Mouse (Mus musculus): ENCODE results near the gene Hs3st3b1. TPM values are rescaled to one million over a fixed set of nuclear protein-coding genes. Genes with fewer than 3 reads are reported as not detected.

Hs3st3b1 gene
- polyA plus RNA-seq, 1 experiment from 2014 or later: 4.8 TPM

GRCm38 (mm10) chr11:63918321-63919105 is 3.6 kb downstream of the Hs3st3b1 start:
- H3K9ac ChIP-seq (ENCODE audit: low read depth, low read length): peak overlapping the region; percentile 68; the same call in 1 of the 2 replicates
- no peak overlapping the region for H3K27ac ChIP-seq (ENCODE audit: low read depth, low read length)
- H3K27me3 ChIP-seq (replicated peaks; ENCODE audit: control insufficient read depth, insufficient read depth, low read length): peaks cover 19% of the 10 kb centered on the region
- H3K4me2 ChIP-seq (ENCODE audit: low read length): peak overlapping the region; percentile 89
- peaks cover 26% of the 10 kb centered on the region for H3K4me1 ChIP-seq (ENCODE audit: control insufficient read depth, insufficient read depth, low read depth, low read length)
- ATAC-seq: no peak
- 25% methylated on average over 17 of the region's 17 CpGs for WGBS
- H3K9me3 ChIP-seq (ENCODE audit: control insufficient read depth, low read length): no peaks in the 10 kb centered on the region
- H3K4me3 ChIP-seq (ENCODE audit: low read length): peak overlapping the region; percentile 56
- no peaks in the 10 kb centered on the region for H3K36me3 ChIP-seq (ENCODE audit: control insufficient read depth, insufficient read depth, low read length)

GRCm38 (mm10) chr11:63917561-63917960 is 4.5 kb downstream of the Hs3st3b1 start:
- Histone ChIP-seq H3K36me3 (ENCODE audit: control insufficient read depth, insufficient read depth, low read length) (no peaks in the 10 kb centered on the region), H3K4me3 (ENCODE audit: low read length) (no peak overlapping the region), H3K4me2 (ENCODE audit: low read length) (peak overlapping the region; percentile 24), H3K9ac (ENCODE audit: low read depth, low read length) (no peak overlapping the region), H3K27me3 (replicated peaks; ENCODE audit: control insufficient read depth, insufficient read depth, low read length) (peaks cover 17% of the 10 kb centered on the region), H3K27ac (ENCODE audit: low read depth, low read length) (no peak overlapping the region), H3K4me1 (ENCODE audit: control insufficient read depth, insufficient read depth, low read depth, low read length) (peaks cover 21% of the 10 kb centered on the region), H3K9me3 (ENCODE audit: control insufficient read depth, low read length) (no peaks in the 10 kb centered on the region)
- 27% methylated on average over 6 of the region's 6 CpGs for WGBS
- no peak for ATAC-seq

GRCm38 (mm10) chr11:63914388-63914787 is 7.7 kb downstream of the Hs3st3b1 start:
- Histone ChIP-seq H3K36me3 (ENCODE audit: control insufficient read depth, insufficient read depth, low read length) (no peaks in the 10 kb centered on the region), H3K9ac (ENCODE audit: low read depth, low read length) (peak overlapping the region; percentile 24), H3K27me3 (replicated peaks; ENCODE audit: control insufficient read depth, insufficient read depth, low read length) (peaks cover 9% of the 10 kb centered on the region), H3K9me3 (ENCODE audit: control insufficient read depth, low read length) (no peaks in the 10 kb centered on the region), H3K4me3 (ENCODE audit: low read length) (peak overlapping the region; percentile 40), H3K4me1 (ENCODE audit: control insufficient read depth, insufficient read depth, low read depth, low read length) (peaks cover 8% of the 10 kb centered on the region), H3K27ac (ENCODE audit: low read depth, low read length) (no peak overlapping the region), H3K4me2 (ENCODE audit: low read length) (peak overlapping the region; percentile 69)
- WGBS: 1% methylated on average over 20 of the region's 20 CpGs
- ATAC-seq: peak; percentile 92

- Histone ChIP-seq H3K9ac (ENCODE audit: low read depth, low read length) (peak overlapping the region; percentile 19; the same call in 1 of the 2 replicates), H3K27ac (ENCODE audit: low read depth, low read length) (no peak overlapping the region), H3K4me1 (ENCODE audit: control insufficient read depth, insufficient read depth, low read depth, low read length) (peaks cover 5% of the 10 kb centered on the region; the same call in 1 of the 2 replicates), H3K9me3 (ENCODE audit: control insufficient read depth, low read length) (no peaks in the 10 kb centered on the region), H3K4me2 (ENCODE audit: low read length) (peak overlapping the region; percentile 69), H3K27me3 (replicated peaks; ENCODE audit: control insufficient read depth, insufficient read depth, low read length) (peaks cover 9% of the 10 kb centered on the region), H3K4me3 (ENCODE audit: low read length) (peak overlapping the region; percentile 40), H3K36me3 (ENCODE audit: control insufficient read depth, insufficient read depth, low read length) (no peaks in the 10 kb centered on the region)
- ATAC-seq: peak; percentile 66
- 12% methylated on average over 4 of the region's 4 CpGs for WGBS
Observed at GRCm38 (mm10) chr11:63913936-63914335, 8.2 kb downstream of the Hs3st3b1 start.

GRCm38 (mm10) chr11:63911001-63911400 is 11.1 kb downstream of the Hs3st3b1 start:
- 64% methylated on average over 5 of the region's 5 CpGs for WGBS
- Histone ChIP-seq H3K9me3 (ENCODE audit: control insufficient read depth, low read length) (no peaks in the 10 kb centered on the region), H3K4me1 (ENCODE audit: control insufficient read depth, insufficient read depth, low read depth, low read length) (peaks cover 5% of the 10 kb centered on the region; the same call in 1 of the 2 replicates), H3K9ac (ENCODE audit: low read depth, low read length) (no peak overlapping the region), H3K4me2 (ENCODE audit: low read length) (no peak overlapping the region), H3K27me3 (replicated peaks; ENCODE audit: control insufficient read depth, insufficient read depth, low read length) (no peaks in the 10 kb centered on the region), H3K36me3 (ENCODE audit: control insufficient read depth, insufficient read depth, low read length) (no peaks in the 10 kb centered on the region), H3K27ac (ENCODE audit: low read depth, low read length) (no peak overlapping the region), H3K4me3 (ENCODE audit: low read length) (no peak overlapping the region)
- ATAC-seq: no peak

GRCm38 (mm10) chr11:63909961-63910360 is 12.1 kb downstream of the Hs3st3b1 start:
- Histone ChIP-seq H3K4me2 (ENCODE audit: low read length) (no peak overlapping the region), H3K4me3 (ENCODE audit: low read length) (no peak overlapping the region), H3K27ac (ENCODE audit: low read depth, low read length) (no peak overlapping the region), H3K9me3 (ENCODE audit: control insufficient read depth, low read length) (no peaks in the 10 kb centered on the region), H3K9ac (ENCODE audit: low read depth, low read length) (no peak overlapping the region), H3K4me1 (ENCODE audit: control insufficient read depth, insufficient read depth, low read depth, low read length) (peaks cover 5% of the 10 kb centered on the region; the same call in 1 of the 2 replicates), H3K36me3 (ENCODE audit: control insufficient read depth, insufficient read depth, low read length) (no peaks in the 10 kb centered on the region), H3K27me3 (replicated peaks; ENCODE audit: control insufficient read depth, insufficient read depth, low read length) (no peaks in the 10 kb centered on the region)
- WGBS: 93% methylated on average over 4 of the region's 4 CpGs
- no peak for ATAC-seq

- Histone ChIP-seq H3K4me3 (ENCODE audit: low read length) (no peak overlapping the region), H3K4me1 (ENCODE audit: control insufficient read depth, insufficient read depth, low read depth, low read length) (no peaks in the 10 kb centered on the region), H3K4me2 (ENCODE audit: low read length) (no peak overlapping the region), H3K36me3 (ENCODE audit: control insufficient read depth, insufficient read depth, low read length) (no peaks in the 10 kb centered on the region), H3K9me3 (ENCODE audit: control insufficient read depth, low read length) (no peaks in the 10 kb centered on the region), H3K27ac (ENCODE audit: low read depth, low read length) (no peak overlapping the region), H3K27me3 (replicated peaks; ENCODE audit: control insufficient read depth, insufficient read depth, low read length) (no peaks in the 10 kb centered on the region), H3K9ac (ENCODE audit: low read depth, low read length) (no peak overlapping the region)
- 90% methylated on average over 4 of the region's 4 CpGs for WGBS
- ATAC-seq: no peak
Observed at GRCm38 (mm10) chr11:63908500-63908899, 13.6 kb downstream of the Hs3st3b1 start.

- H3K27ac ChIP-seq (ENCODE audit: low read depth, low read length): no peak overlapping the region
- H3K9me3 ChIP-seq (ENCODE audit: control insufficient read depth, low read length): no peaks in the 10 kb centered on the region
- no peaks in the 10 kb centered on the region for H3K4me1 ChIP-seq (ENCODE audit: control insufficient read depth, insufficient read depth, low read depth, low read length)
- H3K27me3 ChIP-seq (replicated peaks; ENCODE audit: control insufficient read depth, insufficient read depth, low read length): no peaks in the 10 kb centered on the region
- H3K4me3 ChIP-seq (ENCODE audit: low read length): no peak overlapping the region
- WGBS: 70% methylated on average over 9 of the region's 9 CpGs
- no peaks in the 10 kb centered on the region for H3K36me3 ChIP-seq (ENCODE audit: control insufficient read depth, insufficient read depth, low read length)
- peak; percentile 72 for ATAC-seq
- H3K9ac ChIP-seq (ENCODE audit: low read depth, low read length): no peak overlapping the region
- no peak overlapping the region for H3K4me2 ChIP-seq (ENCODE audit: low read length)
Observed at GRCm38 (mm10) chr11:63906552-63907353, 15.3 kb downstream of the Hs3st3b1 start.

- Histone ChIP-seq H3K4me3 (ENCODE audit: low read length) (no peak overlapping the region), H3K4me2 (ENCODE audit: low read length) (no peak overlapping the region), H3K27me3 (replicated peaks; ENCODE audit: control insufficient read depth, insufficient read depth, low read length) (no peaks in the 10 kb centered on the region), H3K4me1 (ENCODE audit: control insufficient read depth, insufficient read depth, low read depth, low read length) (no peaks in the 10 kb centered on the region), H3K9ac (ENCODE audit: low read depth, low read length) (no peak overlapping the region), H3K36me3 (ENCODE audit: control insufficient read depth, insufficient read depth, low read length) (no peaks in the 10 kb centered on the region), H3K9me3 (ENCODE audit: control insufficient read depth, low read length) (no peaks in the 10 kb centered on the region), H3K27ac (ENCODE audit: low read depth, low read length) (no peak overlapping the region)
- no peak for ATAC-seq
- WGBS: 45% methylated on average over 4 of the region's 4 CpGs
Observed at GRCm38 (mm10) chr11:63904787-63905186, 17.3 kb downstream of the Hs3st3b1 start.
